Mouse (Mus musculus): ENCODE measurements around the gene Gpr84. TPM values are rescaled to one million over a fixed set of nuclear protein-coding genes. Genes with fewer than 3 reads are reported as not detected.

The Gpr84 gene
- total RNA-seq (2021) = not detected in 2 replicates
- long read RNA-seq = 0 reads

DNA sequence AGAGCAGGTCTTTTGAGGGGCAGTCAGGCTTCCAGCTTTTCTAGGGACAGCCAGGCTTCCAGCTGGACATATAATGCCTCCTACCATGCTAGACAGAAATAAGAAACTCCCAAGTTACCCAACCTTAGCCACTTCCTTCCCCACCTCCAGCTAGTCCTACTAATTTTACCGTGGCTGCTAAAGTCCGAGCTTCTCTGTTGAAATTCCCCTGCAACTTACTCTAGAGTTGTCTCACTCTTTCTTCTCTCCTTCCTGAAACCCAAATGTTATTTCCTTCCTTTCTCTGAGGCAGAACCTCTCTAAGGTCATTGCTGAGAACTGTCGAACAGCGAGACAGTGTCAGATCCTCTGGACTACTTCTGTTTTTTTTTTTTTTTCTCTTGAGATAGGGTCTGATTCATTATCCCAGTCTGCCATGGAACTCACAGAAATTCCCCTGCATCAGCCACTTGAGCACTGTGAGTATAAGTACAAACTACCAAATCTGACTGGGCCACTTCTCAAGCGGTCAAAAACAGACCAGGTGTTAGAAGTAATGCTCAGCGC lies at the start of gene Gpr84:
TSS of gene Gpr84 (minus strand) at position 248 of the 546 bp plus-strand sequence.
- DNase-seq = no peak

- DNase-seq = peak; percentile 63
These were observed 49.6 kb upstream of the Gpr84 start for GRCm38 (mm10) chr15:103359869-103360602.

- DNase-seq = no peak
These were observed 48.7 kb upstream of the Gpr84 start for GRCm38 (mm10) chr15:103359122-103359510.

DNA sequence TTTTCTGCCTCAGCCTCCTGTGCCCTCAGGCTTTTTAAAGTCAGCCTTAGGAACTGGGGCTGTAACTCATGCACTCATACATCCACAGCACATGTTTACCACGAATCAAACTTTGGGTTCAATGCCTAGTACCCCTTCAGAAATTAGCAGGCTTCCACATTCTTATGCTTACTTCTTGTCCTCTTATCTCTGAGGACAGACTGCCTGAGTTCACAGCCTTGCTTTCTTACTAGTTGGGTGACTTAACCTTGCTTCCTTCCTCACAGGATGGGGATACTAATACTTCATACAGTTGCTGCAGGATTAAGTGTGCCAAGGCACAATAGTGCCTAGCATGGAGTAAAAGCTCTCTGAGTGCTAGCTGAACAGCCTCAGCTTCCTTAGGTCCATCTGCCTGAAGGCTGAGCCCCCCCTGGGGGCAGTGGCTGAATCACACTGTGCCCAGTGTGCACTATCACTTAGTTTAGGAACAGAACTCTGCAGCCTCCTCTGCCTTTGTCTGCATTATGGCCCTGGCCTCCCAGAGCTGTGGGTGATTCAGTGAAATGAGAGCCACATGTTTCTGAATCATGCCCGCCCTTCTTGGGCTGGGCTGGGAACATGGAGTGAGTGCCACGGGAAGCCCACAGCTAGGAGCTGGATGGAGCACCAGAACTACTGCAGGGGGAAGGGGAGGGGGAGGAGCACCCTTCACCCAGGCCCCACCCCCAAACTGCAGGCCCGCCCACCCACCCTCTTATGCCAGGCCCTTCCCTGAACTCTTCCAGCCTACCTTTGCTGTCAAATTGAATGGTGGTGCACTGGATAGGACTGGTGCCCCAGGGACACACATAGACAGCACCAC lies 48.1 kb upstream of the Gpr84 start:
- peak; percentile 53 for DNase-seq

- DNase-seq = no peak
These were observed 47.4 kb upstream of the Gpr84 start for GRCm38 (mm10) chr15:103357817-103358216.

DNA sequence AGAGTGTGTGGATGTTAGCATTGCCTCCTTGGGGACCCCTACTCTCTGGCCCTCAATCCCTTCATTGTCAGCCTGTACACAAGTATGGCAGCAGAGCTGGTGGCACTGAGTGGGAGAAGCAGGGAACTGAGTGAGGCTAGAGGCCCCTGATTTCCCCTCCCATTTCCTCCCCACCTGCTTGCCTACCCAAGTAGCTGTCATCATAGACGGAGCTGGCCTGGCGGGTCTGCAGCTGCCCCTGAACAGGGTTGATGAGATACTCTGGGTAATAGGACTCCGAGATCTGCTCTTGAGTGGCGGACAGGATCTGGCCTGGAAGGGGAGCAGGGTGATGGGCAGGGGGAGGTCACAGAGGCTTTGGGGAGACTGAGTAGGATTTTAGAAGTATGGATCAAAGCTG lies 45.7 kb upstream of the Gpr84 start:
- no peak for DNase-seq

- no peak for DNase-seq
These were observed 45.0 kb upstream of the Gpr84 start for GRCm38 (mm10) chr15:103355420-103355819.

DNA sequence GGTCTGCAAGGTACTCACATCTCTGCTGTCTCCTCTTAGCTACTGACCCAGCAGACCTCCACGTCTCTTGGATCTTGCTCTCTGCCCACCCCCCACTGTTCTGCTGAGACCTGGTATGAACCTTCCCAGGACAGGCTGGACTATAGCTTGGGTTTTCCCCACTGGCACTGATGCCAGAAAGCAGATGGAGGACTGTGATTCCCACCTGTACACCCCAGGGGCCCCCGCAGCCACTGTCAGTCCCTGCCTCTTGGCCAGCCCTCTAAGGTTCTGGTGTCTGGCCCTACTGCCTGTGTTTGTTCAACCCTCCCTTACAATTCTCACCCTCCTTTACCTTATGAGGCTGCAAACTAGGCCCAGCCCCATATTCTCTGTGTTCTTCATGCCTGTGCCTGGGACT lies 44.3 kb upstream of the Gpr84 start:
- DNase-seq = no peak

GRCm38 (mm10) chr15:103353511-103354256 lies 43.3 kb upstream of the Gpr84 start:
- no peak for DNase-seq

DNA sequence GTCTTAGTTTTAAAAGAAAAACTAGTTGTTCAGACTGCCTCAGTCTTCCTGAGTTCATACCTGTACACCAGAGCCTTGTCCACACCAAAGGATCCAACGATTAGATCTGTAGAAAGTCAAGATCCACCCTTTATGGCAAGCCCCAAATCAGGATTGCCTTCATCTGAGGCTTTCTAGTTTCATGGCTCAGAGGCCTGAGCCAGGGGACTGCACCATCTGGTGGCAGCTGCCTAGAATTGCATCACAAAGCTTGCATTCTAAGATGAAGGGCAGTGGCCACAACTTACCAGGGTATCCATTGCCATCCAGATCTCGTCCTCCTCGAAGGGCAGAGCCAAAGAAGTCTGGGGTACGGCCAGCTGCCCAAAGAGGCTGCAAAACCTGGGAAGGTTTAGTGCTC lies 42.4 kb upstream of the Gpr84 start:
- peak; percentile 60 for DNase-seq

- DNase-seq = peak; percentile 67
These were observed 36.9 kb upstream of the Gpr84 start for GRCm38 (mm10) chr15:103347275-103347684.

GRCm38 (mm10) chr15:103345789-103346188 lies 35.4 kb upstream of the Gpr84 start:
- DNase-seq = no peak

- no peak for DNase-seq
These were observed 33.1 kb upstream of the Gpr84 start for GRCm38 (mm10) chr15:103343556-103343955.

DNA sequence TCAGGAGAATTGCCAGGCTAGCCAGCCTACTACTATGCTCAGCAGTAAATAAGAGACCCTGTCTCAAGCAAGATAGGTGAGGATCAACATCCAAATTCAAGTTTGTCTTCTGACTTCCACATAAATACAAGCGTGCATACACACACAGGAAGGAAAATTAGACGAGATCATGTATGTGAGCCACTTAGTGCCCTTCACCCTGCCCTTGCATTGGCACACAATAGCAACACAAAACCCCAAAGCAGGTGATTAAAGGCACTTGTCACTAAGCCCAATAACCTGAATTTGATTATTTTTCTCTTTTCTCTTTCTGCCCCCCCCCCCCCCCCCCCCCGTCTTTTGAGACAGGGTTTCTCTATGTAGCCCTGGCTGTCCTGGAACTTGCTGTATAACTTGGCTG lies 32.6 kb upstream of the Gpr84 start:
- no peak for DNase-seq

GRCm38 (mm10) chr15:103342415-103342814 lies 32.0 kb upstream of the Gpr84 start:
- peak; percentile 61 for DNase-seq

DNA sequence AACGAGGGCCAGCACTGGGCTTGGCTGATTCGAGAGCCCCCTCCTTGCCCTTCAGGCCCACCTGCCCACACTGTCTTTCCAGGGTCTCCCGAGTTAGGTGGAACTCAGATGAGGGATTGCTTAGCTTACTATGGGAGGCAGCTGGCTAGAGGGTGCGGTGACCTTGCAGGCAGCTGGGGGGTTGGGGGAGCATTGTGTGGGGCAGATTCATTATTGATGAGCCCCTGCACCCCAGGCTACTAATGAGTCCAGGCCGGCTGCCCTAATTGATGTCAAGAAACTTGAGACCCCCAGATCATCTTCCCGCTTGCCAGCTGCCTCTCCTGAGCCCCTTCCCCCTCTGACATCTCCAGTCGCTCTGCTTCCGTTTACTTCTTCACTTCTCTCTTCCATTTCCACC lies 31.1 kb upstream of the Gpr84 start:
- no peak for DNase-seq

GRCm38 (mm10) chr15:103340786-103341185 lies 30.4 kb upstream of the Gpr84 start:
- DNase-seq = no peak

GRCm38 (mm10) chr15:103339961-103340337 lies 29.5 kb upstream of the Gpr84 start, which contains the start of gene Zfp385a:
Gene Zfp385a, minus strand, starts transcription at chr15:103340093.
- peak; percentile 68 for DNase-seq

DNA sequence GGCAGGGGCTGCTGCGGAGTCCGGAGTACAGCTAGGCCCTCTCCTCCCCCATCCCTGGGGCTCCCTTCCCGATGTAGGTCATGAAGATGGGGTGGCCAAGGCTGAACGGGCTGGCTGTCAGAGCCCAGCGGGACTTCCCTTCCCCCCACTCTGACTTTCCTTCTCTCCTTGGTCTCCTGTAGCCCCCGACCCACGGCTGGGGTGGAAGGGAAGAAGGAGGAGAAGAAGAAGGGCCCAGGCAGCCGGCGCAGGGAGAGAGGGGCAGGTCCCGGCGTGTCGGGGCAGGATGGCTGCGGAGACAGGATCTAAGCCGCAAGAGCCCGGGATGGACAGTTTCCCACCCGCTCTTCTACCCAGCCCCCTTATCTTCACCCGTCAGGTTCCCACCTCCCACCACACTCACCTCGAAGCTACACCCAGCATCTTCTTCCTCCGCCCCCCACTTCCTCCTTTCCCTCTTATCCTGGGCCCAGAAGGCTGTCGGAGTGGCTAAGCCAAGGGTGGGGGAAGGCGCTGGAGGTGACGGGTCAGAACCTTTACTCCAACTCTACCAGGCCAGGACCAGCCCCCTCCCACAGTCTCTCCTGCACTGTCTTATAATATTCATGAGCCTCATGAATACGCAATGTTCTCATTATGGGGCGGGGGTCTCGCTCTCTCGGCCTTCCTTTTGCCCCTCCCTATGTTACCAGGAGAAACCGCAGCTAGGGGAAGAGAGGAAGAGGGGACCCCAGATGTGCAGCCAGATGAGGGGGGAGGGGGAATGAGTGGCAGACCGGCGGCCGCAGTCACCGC lies 29.0 kb upstream of the Gpr84 start:
- no peak for DNase-seq

DNA sequence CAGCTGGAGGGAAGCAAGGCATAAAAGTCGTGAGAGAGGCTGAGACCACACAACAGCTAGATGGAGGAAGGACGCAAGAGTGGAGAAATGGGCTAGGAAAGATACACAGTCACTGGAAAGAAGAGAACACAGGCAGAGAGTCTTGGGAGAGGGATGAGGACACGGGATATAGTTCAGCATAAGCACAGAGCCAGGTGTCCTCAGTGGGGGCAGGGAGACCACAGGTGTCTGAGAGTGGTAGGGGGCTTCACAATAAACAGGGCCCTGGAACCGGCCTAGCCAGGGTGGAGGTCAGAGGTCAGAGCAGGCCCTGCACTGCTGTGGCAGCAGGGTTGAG lies 28.4 kb upstream of the Gpr84 start:
- no peak for DNase-seq

- DNase-seq = no peak
These were observed 26.7 kb upstream of the Gpr84 start for GRCm38 (mm10) chr15:103336996-103337667.

Measured in adrenal gland, postnatal 25 days (tissue).